Mouse (Mus musculus): ENCODE measurements around the gene Scg5. TPM values are rescaled to one million over a fixed set of nuclear protein-coding genes. Genes with fewer than 3 reads are reported as not detected.

Gene Scg5
- total RNA-seq, 2 experiments from 2014 or later: 0.31 TPM; not detected in 1

- no peak for DNase-seq
Observed at GRCm38 (mm10) chr2:113806851-113807577, 21.9 kb downstream of the Scg5 start.

- no peak for DNase-seq
Observed at GRCm38 (mm10) chr2:113805765-113806164, 23.2 kb downstream of the Scg5 start.

- no peak for DNase-seq
Observed at GRCm38 (mm10) chr2:113803753-113804152, 25.2 kb downstream of the Scg5 start.

GRCm38 (mm10) chr2:113800846-113801245 is 28.1 kb downstream of the Scg5 start:
- DNase-seq: no peak

- no peak for DNase-seq
Observed at GRCm38 (mm10) chr2:113798605-113799004, 30.3 kb downstream of the Scg5 start.

- DNase-seq: no peak
Observed at GRCm38 (mm10) chr2:113795186-113795585, 33.7 kb downstream of the Scg5 start.

- no peak for DNase-seq
Observed at GRCm38 (mm10) chr2:113793521-113793920, 35.4 kb downstream of the Scg5 start.

- DNase-seq: no peak
Observed at GRCm38 (mm10) chr2:113788821-113789387, 40.0 kb downstream of the Scg5 start.

GRCm38 (mm10) chr2:113787882-113788281 is 41.0 kb downstream of the Scg5 start:
- no peak for DNase-seq

- DNase-seq: no peak
Observed at GRCm38 (mm10) chr2:113784851-113785250, 44.1 kb downstream of the Scg5 start.

GRCm38 (mm10) chr2:113781521-113781920 is 47.4 kb downstream of the Scg5 start:
- DNase-seq: no peak

GRCm38 (mm10) chr2:113781107-113781506 is 47.8 kb downstream of the Scg5 start:
- DNase-seq: no peak

- no peak for DNase-seq
Observed at GRCm38 (mm10) chr2:113779336-113779735, 49.6 kb downstream of the Scg5 start.

- no peak for DNase-seq
Observed at GRCm38 (mm10) chr2:113778036-113778435, 50.9 kb downstream of the Scg5 start.

GRCm38 (mm10) chr2:113776297-113776696 is 52.6 kb downstream of the Scg5 start:
- DNase-seq: no peak

- DNase-seq: no peak
Observed at GRCm38 (mm10) chr2:113774150-113774805, 54.6 kb downstream of the Scg5 start.

GRCm38 (mm10) chr2:113768541-113769303 is 60.2 kb downstream of the Scg5 start:
- no peak for DNase-seq

GRCm38 (mm10) chr2:113765885-113766284 is 63.0 kb downstream of the Scg5 start:
- DNase-seq: no peak

GRCm38 (mm10) chr2:113764968-113765367 is 64.0 kb downstream of the Scg5 start:
- DNase-seq: no peak

GRCm38 (mm10) chr2:113758311-113759161 is 70.4 kb downstream of the Scg5 start, which contains the start of gene Grem1:
TSS of gene Grem1 (minus strand) at chr2:113758646.
- peak in 1 of 2 experiments; percentile 4 for DNase-seq

GRCm38 (mm10) chr2:113757525-113758310 is 71.2 kb downstream of the Scg5 start:
- peak in 1 of 2 experiments; percentile 3 for DNase-seq
